In genomic region chr6:22325364-22326072, GRCm38 (mm10) we compare ENCODE assay signal across 9 mouse cellular contexts. TPM values are rescaled to one million over a fixed set of nuclear protein-coding genes. Genes with fewer than 3 reads are reported as not detected.
DNase-seq lines count a peak whose midpoint lies in the region; ATAC-seq lines count a peak whose summit lies in the region.
"Had no signal": no experiment of that assay in that cellular context is flagged by ENCODE, and none has a peak within 500 bp of the region (broad histone marks: within the 10 kb centered on the region; RNA-seq: fewer than 3 reads in every experiment).

No protein-coding gene starts in this region.

- DNase-seq in MN1 (ENCODE audit: low spot score), result peak; percentile 63
- peak; percentile 42 for DNase-seq in c-Kit-positive CD71-positive TER-119-negative erythroid progenitor cells, embryonic 14.5 days (ENCODE audit: low read depth)
- peak; percentile 22 to 89 for DNase-seq in left cerebral cortex, adult 9 months (ENCODE audit: low spot score in 2 of 2)
- peak; percentile 73 for DNase-seq in mesoderm, embryonic 11.5 days (ENCODE audit: low read depth, low spot score)
- peak; percentile 91 for DNase-seq in right cerebral cortex, postnatal 4 days
- peak; percentile 62 for DNase-seq in yolk sac, embryonic 10.5 days (ENCODE audit: low spot score)

- H3K36me3 ChIP-seq in forebrain, embryonic 13.5 days (ENCODE audit: poor library complexity, severe bottlenecking), result peaks cover 12% of the 10 kb centered on the region; the same call in 1 of the 2 replicates
- no peaks in the 10 kb centered on the region for H3K36me3 ChIP-seq in hindbrain, embryonic 16.5 days (ENCODE audit: control insufficient read depth, insufficient read depth, low read length)

- H3K4me2 ChIP-seq in forebrain, embryonic 13.5 days, result no peak overlapping the region
- H3K4me2 ChIP-seq in hindbrain, embryonic 16.5 days (ENCODE audit: low read length), result no peak overlapping the region

- no peaks in the 10 kb centered on the region for H3K27me3 ChIP-seq in forebrain, embryonic 13.5 days
- H3K27me3 ChIP-seq in hindbrain, embryonic 16.5 days (replicated peaks; ENCODE audit: control insufficient read depth, insufficient read depth, low read length), result no peaks in the 10 kb centered on the region

- peak; percentile 80 for ATAC-seq in forebrain, embryonic 13.5 days
- ATAC-seq in hindbrain, embryonic 16.5 days, result peak; percentile 76

- 59% methylated on average over 13 of the region's 13 CpGs for WGBS in forebrain, embryonic 13.5 days
- 54% methylated on average over 13 of the region's 13 CpGs for WGBS in hindbrain, embryonic 16.5 days

- no peaks in the 10 kb centered on the region for H3K9me3 ChIP-seq in forebrain, embryonic 13.5 days (replicated peaks)
- H3K9me3 ChIP-seq in hindbrain, embryonic 16.5 days (ENCODE audit: control insufficient read depth, low read length), result no peaks in the 10 kb centered on the region

- H3K27ac ChIP-seq in forebrain, embryonic 13.5 days, result no peak overlapping the region
- H3K27ac ChIP-seq in hindbrain, embryonic 16.5 days (ENCODE audit: low read depth, low read length), result no peak overlapping the region

- no peak overlapping the region for H3K4me3 ChIP-seq in forebrain, embryonic 13.5 days
- H3K4me3 ChIP-seq in hindbrain, embryonic 16.5 days (ENCODE audit: low read length), result no peak overlapping the region
- H3K4me3 ChIP-seq: myocyte had no signal

- no peaks in the 10 kb centered on the region for H3K4me1 ChIP-seq in forebrain, embryonic 13.5 days
- H3K4me1 ChIP-seq in hindbrain, embryonic 16.5 days (ENCODE audit: control insufficient read depth, insufficient read depth, low read depth, low read length), result no peaks in the 10 kb centered on the region

- H3K9ac ChIP-seq in forebrain, embryonic 13.5 days, result no peak overlapping the region
- no peak overlapping the region for H3K9ac ChIP-seq in hindbrain, embryonic 16.5 days (ENCODE audit: low read depth, low read length)

RNA-seq across cellular contexts. Expression of gene Fam3c, which starts 30.5 kb away (rescaled TPM):
- 32.9 and 33.0 TPM in 2 replicates for polyA plus RNA-seq in forebrain, embryonic 13.5 days (2015; fragmentation: Nextera tagmentation; extraction: Ambion mirVana)
- polyA plus RNA-seq in hindbrain, embryonic 16.5 days (2015; fragmentation: Nextera tagmentation; extraction: Ambion mirVana), result 98.2 and 104 TPM in 2 replicates

RNA-seq across cellular contexts. Expression of gene Wnt16, which starts 37.5 kb away (rescaled TPM):
- polyA plus RNA-seq in forebrain, embryonic 13.5 days (2015; fragmentation: Nextera tagmentation; extraction: Ambion mirVana), result not detected in 2 replicates
- polyA plus RNA-seq in hindbrain, embryonic 16.5 days (2015; fragmentation: Nextera tagmentation; extraction: Ambion mirVana), result 0.51 and 0.59 TPM in 2 replicates
- polyA plus RNA-seq: myocyte had no signal
